Mouse (Mus musculus): ENCODE measurements around the gene Ppm1m. TPM values are rescaled to one million over a fixed set of nuclear protein-coding genes. Genes with fewer than 3 reads are reported as not detected.

The Ppm1m gene
- total RNA-seq, 2 experiments from 2014 or later, result 16.7 to 20.8 TPM

- DNase-seq (ENCODE audit: low spot score in 2 of 2), result peak; percentile 95 to 99
Measured at GRCm38 (mm10) chr9:106159784-106160301, 39.7 kb downstream of the Ppm1m start.

GRCm38 (mm10) chr9:106159237-106159636, 40.3 kb downstream of the Ppm1m start:
- DNase-seq (ENCODE audit: low spot score in 2 of 2), result no peak

- no peak for DNase-seq (ENCODE audit: low spot score in 2 of 2)
Measured at GRCm38 (mm10) chr9:106158037-106158491, 41.5 kb downstream of the Ppm1m start, which contains the start of gene Glyctk. Glyctk (minus strand) TSS chr9:106158138.

- DNase-seq (ENCODE audit: low spot score in 2 of 2), result no peak
Measured at GRCm38 (mm10) chr9:106157623-106157925, 42.0 kb downstream of the Ppm1m start.

GRCm38 (mm10) chr9:106156921-106157622, 42.5 kb downstream of the Ppm1m start:
- no peak for DNase-seq (ENCODE audit: low spot score in 2 of 2)

GRCm38 (mm10) chr9:106156419-106156818, 43.1 kb downstream of the Ppm1m start:
- no peak for DNase-seq (ENCODE audit: low spot score in 2 of 2)

GRCm38 (mm10) chr9:106154106-106154505, 45.4 kb downstream of the Ppm1m start:
- DNase-seq (ENCODE audit: low spot score in 2 of 2), result no peak

- no peak for DNase-seq (ENCODE audit: low spot score in 2 of 2)
Measured at GRCm38 (mm10) chr9:106149399-106149754, 50.2 kb downstream of the Ppm1m start.

GRCm38 (mm10) chr9:106148541-106149398, 50.8 kb downstream of the Ppm1m start:
- DNase-seq (ENCODE audit: low spot score in 2 of 2), result no peak

GRCm38 (mm10) chr9:106147851-106148431, 51.6 kb downstream of the Ppm1m start:
- DNase-seq (ENCODE audit: low spot score in 2 of 2), result no peak

GRCm38 (mm10) chr9:106147281-106147680, 52.3 kb downstream of the Ppm1m start:
- DNase-seq (ENCODE audit: low spot score in 2 of 2), result no peak

- DNase-seq (ENCODE audit: low spot score in 2 of 2), result no peak
Measured at GRCm38 (mm10) chr9:106145582-106145981, 54.0 kb downstream of the Ppm1m start.

Small RNAs within 50 kb of the gene (microRNA-seq; reads per million reads assigned to microRNA genes)
- gene Mir135a-1 (not detected), gene Mirlet7g (43,193 reads per million, percentile 98 among the genes with 10 or more reads in this experiment)

Other genes starting within 250 kb of the Ppm1m start
- gene Col6a5, start 239.1 kb downstream of the Ppm1m start, total RNA-seq (2021), result 1 to 10 TPM; 2.2 to 2.8 TPM
- under 1 TPM; 0.20 to 0.49 TPM for gene Col6a4, start 103.0 kb downstream of the Ppm1m start, total RNA-seq (2021)
- 1 to 10 TPM; 1.1 to 3.0 TPM for gene Glyctk, start 41.6 kb downstream of the Ppm1m start, total RNA-seq (2021)
- 10 to 100 TPM; 60.3 to 62.5 TPM for gene Wdr82, start 28.8 kb downstream of the Ppm1m start, total RNA-seq (2021)
- 100 to 1,000 TPM in 1 of 2 experiments, 10 to 100 TPM in 1; 92.7 to 105 TPM for gene Twf2, start 3.4 kb upstream of the Ppm1m start, total RNA-seq (2021)
- gene Tlr9, start 22.9 kb upstream of the Ppm1m start, total RNA-seq (2021), result 1 to 10 TPM in 1 of 2 experiments, under 1 TPM in 1; 0.88 to 1.1 TPM
- gene Alas1, start 48.9 kb upstream of the Ppm1m start, total RNA-seq (2021), result 100 to 1,000 TPM; 127 to 159 TPM
- gene Poc1a, start 81.3 kb upstream of the Ppm1m start, total RNA-seq (2021), result 1 to 10 TPM; 5.4 to 5.8 TPM
- gene Dusp7, start 168.9 kb upstream of the Ppm1m start, total RNA-seq (2021), result 10 to 100 TPM; 23.9 to 25.5 TPM
- gene Rpl29, start 229.7 kb upstream of the Ppm1m start, total RNA-seq (2021), result 100 to 1,000 TPM; 526 to 599 TPM
- 10 to 100 TPM; 13.4 to 13.5 TPM for gene Acy1, start 238.6 kb upstream of the Ppm1m start, total RNA-seq (2021)
- gene Abhd14b, start 247.7 kb upstream of the Ppm1m start, total RNA-seq (2021), result 10 to 100 TPM in 1 of 2 experiments, 1 to 10 TPM in 1; 8.8 to 10.3 TPM
- gene Abhd14a, start 247.9 kb upstream of the Ppm1m start, total RNA-seq (2021), result 10 to 100 TPM; 18.5 to 19.1 TPM

Data from gastrocnemius, postnatal 4 days (tissue).